Mouse (Mus musculus) brain, embryonic 14.5 days (tissue): ENCODE data around the gene Srp54a.
"Not testable (repeated sequence)": the region's sequence is repeated elsewhere in the genome, so short reads cannot be mapped to it uniquely, and the experiment has no call there.

Experiments used
- CTCF ChIP-seq: fragments of 200-500 bp; IDR thresholded peaks from 2 replicates; pipeline ENCODE4 v1.5.1; 2012; ENCODE audit warnings: inconsistent platforms, mild to moderate bottlenecking, moderate library complexity, borderline replicate concordance; ENCODE audit not compliant: insufficient read depth, insufficient read length; ENCODE audit errors: extremely low read depth
- POLR2A ChIP-seq: fragments of 200-500 bp; IDR thresholded peaks from 2 replicates; pipeline ENCODE4 v1.6.1; 2012; ENCODE audit warnings: mild to moderate bottlenecking, inconsistent platforms, borderline replicate concordance; ENCODE audit not compliant: poor library complexity, insufficient read depth, insufficient read length, severe bottlenecking; ENCODE audit errors: extremely low read depth

DNA sequence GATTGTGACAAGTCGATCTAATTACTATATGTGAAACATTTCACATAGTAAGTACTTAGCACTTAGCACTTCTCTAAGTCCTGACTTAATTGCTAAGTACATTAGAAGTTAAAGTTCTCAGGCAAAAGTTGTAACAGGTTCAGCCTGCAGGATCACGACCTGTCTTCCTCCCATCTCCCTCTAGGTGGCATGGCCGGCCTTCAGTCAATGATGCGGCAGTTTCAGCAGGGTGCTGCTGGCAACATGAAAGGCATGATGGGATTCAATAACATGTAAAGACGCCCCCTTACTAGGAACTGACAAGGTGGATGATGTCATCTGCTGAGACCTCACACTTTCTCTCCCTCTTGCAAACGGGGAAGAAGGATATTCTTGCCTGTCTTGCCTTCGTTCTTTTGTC, 32.6 kb downstream of the Srp54a start:
- not testable (repeated sequence) for TF ChIP-seq POLR2A, CTCF
